Mouse (Mus musculus): ENCODE measurements around the gene Sec16a.

Gene Sec16a

GRCm38 (mm10) chr2:26437221-26437620, 7.8 kb downstream of the Sec16a start:
- DNase-seq: no peak

GRCm38 (mm10) chr2:26434791-26435572, 10.0 kb downstream of the Sec16a start:
- DNase-seq: no peak

DNA sequence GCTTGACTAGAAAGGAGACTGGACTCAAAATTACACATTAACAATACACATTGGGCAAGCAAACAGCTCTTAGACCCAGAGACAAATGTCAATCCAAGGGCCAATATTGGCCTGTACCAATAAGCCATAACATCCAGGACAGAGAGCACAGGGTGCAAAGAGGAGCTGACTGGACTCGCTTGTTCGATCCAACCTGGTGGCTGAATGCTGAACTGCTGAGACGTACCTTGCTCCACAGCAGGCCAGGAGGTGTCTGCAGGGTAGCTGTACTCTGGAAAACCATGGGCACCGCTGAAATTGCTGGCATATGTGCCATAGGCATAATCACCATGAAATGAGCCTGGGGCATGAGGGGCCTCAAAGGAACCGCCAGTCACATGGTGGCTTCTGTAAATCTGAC, 15.2 kb downstream of the Sec16a start:
- DNase-seq: no peak

GRCm38 (mm10) chr2:26424541-26424940, 20.5 kb downstream of the Sec16a start:
- DNase-seq: no peak

GRCm38 (mm10) chr2:26423086-26423485, 21.9 kb downstream of the Sec16a start:
- DNase-seq: no peak

GRCm38 (mm10) chr2:26421969-26422368, 23.0 kb downstream of the Sec16a start:
- DNase-seq: no peak

DNA sequence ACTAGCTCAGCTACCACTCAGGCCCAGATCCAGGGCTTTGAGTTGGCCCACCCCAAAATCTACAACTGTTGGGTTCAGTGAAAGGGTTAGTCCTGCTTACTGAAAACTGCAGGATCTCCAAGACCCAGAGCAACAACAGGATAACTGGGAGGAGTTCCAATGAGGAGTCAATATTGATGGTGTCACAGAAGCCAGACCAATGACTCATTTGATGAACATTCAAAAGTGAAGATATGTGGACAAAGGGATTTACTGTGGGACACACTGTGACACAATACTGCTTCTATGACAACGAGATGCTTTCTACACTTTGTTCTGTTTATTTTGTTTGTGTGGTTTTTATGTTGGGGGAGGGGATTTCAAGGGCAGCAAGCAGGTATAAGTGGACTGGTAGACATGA, 26.9 kb downstream of the Sec16a start:
- no peak for DNase-seq

- DNase-seq: no peak
Observed at GRCm38 (mm10) chr2:26417066-26417465, 27.9 kb downstream of the Sec16a start.

GRCm38 (mm10) chr2:26410931-26411411, 34.0 kb downstream of the Sec16a start:
- no peak for DNase-seq

- DNase-seq: peak; percentile 45
Observed at GRCm38 (mm10) chr2:26410091-26410490, 34.9 kb downstream of the Sec16a start.

DNA sequence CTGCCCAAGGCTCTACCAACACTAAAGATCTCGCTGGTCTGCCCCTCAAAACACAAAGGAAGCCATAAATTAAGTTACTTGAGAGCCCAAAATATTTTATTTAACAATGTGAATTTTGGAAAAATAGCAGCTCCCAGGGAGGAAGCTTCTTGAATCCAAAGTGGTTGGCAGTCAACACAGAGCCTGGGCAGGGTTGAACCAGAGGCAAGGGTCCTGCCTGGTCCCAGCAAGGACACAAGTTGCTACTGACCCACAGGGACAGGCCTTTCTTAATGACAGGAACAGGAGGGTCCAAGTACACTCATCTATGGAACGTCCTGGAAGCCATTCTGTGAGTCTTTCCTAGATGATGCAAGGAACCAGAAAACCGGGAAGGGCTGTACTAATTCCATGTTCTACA, 35.7 kb downstream of the Sec16a start:
- DNase-seq: no peak

DNA sequence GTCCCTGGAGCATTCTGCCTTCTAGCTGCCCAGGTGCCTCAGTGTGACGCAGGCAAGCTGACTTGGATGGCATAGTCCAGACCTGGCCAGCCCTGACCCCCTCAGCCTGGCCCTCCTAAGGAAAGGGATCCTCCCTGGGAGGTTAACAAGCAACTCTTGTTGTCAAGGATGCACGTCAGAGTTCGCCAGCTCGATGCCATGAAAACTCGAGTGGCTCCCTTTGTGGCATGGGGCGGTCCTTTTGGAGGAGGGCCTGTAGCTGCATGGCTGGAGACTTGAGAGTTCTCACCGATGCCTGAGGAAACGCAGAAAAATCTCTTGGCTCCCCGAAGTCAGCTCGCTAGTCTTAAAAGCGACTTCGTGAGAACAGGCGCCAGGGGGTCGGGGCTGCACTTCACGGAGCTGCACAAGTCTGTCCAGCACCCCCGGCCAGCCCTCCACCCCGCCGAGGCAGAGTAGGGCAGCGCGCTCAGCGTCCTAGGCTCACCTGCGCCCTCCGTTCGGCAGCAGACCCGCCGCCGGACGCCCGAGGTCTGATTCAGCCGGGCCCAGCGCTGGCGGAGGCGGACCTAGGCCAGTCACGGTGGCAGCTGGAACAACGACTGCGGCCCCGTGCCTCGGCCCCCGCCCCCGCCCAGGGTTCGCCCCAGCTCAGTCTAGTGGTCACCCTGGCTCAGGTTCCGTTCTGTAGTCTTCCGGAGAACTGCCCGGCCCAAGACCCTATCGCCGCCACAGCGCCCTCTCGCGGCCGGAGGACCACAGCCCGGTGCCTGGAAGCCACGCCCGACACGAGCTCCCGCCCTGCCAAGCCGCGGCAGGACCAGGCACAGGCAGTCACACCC, 36.3 kb downstream of the Sec16a start, which contains the start of gene Inpp5e:
Gene Inpp5e (minus strand): TSS at position 689 of the 842 bp plus-strand sequence.
- DNase-seq: peak; percentile 99

- no peak for DNase-seq
Observed at GRCm38 (mm10) chr2:26403306-26403705, 41.7 kb downstream of the Sec16a start.

- no peak for DNase-seq
Observed at GRCm38 (mm10) chr2:26402265-26402664, 42.8 kb downstream of the Sec16a start.

DNA sequence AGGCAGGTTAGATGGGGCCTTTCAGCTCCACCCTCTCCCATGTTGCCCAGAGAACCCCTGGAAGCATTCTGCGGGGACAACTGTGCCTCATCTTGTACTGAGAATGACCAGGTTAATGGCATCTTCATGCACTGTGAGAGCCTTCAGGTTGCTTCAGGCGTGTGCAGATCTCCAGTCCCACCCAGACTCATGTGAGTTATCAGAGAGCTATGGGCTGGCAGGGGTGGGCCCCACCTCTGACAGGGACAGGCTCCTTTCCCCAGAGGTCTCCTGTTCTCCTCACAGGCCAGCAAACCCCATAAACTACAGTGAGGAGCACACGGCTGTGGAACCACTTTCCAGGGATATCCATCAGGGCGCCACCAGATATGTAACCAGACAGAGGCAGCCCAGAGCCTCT, 44.0 kb downstream of the Sec16a start:
- no peak for DNase-seq

GRCm38 (mm10) chr2:26400296-26400695, 44.7 kb downstream of the Sec16a start:
- DNase-seq: no peak

DNA sequence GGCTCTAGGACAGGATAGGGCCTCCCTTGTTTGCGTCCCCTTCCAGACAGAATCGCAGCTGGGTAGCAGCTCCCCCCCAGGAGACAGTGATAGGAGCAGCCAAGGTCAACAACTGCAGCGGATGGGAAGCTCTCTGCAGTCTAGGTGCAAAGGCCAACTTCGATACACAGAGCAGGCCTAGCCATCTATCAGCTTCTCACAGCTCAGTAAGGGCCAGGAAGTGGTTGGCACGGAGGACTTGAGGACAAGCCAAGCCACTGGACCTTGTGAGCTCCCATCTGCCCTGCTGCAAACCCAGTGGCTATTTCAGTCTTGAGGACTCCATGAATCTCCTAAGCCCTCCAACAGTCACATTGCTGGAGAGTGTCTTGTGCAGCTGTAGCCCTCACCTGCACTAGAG, 45.4 kb downstream of the Sec16a start:
- no peak for DNase-seq

GRCm38 (mm10) chr2:26398978-26399377, 46.0 kb downstream of the Sec16a start:
- no peak for DNase-seq

- no peak for DNase-seq
Observed at GRCm38 (mm10) chr2:26391617-26392016, 53.4 kb downstream of the Sec16a start.

DNA sequence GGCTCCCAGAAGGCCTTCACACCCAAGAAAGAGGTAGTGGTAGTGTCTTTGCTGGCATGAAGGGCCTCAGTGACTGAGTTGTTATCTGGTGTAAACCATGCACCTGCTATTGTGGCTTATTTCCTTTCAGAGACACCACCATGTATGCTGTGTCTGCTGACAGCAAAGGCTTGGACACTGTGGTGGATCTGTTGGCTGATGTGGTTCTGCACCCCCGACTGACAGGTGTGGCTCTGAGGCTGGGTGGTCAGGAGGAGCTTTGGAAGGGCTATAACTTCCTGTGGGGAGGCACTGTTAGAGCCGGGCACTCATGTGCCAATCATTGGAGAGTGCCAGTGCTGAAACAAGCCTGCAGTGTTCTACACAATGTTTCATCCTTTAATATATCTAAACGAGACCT, 54.1 kb downstream of the Sec16a start:
- DNase-seq: no peak

GRCm38 (mm10) chr2:26389154-26389690, 55.8 kb downstream of the Sec16a start, which contains the start of the genes Entr1 and Pmpca:
Gene Entr1, minus strand, starts transcription at chr2:26389316.
Gene Pmpca, plus strand, starts transcription at chr2:26389339.
- peak; percentile 93 for DNase-seq

- DNase-seq: no peak
Observed at GRCm38 (mm10) chr2:26388682-26389153, 56.3 kb downstream of the Sec16a start.

DNA sequence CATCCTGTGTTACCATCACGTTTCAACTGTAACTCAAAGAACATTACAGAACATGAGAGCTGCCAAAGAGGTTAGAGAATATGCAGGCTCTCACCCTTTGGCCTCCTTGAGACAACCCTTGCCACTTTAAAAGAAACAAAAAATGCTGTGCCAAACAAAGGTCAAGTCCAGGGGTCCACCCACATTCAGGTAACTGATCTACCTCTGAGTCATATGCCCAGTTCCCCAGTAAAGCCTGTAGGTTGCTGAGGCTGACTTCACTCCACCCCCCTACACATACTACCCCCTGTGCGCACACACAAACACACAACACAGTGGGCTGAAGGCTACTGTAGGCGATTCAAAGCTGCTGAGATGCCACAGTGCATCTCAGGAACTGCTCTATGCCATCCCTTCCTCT, 57.3 kb downstream of the Sec16a start:
- peak; percentile 8 for DNase-seq
